17 mouse cellular contexts compared by ENCODE assay signal in the genomic region with DNA sequence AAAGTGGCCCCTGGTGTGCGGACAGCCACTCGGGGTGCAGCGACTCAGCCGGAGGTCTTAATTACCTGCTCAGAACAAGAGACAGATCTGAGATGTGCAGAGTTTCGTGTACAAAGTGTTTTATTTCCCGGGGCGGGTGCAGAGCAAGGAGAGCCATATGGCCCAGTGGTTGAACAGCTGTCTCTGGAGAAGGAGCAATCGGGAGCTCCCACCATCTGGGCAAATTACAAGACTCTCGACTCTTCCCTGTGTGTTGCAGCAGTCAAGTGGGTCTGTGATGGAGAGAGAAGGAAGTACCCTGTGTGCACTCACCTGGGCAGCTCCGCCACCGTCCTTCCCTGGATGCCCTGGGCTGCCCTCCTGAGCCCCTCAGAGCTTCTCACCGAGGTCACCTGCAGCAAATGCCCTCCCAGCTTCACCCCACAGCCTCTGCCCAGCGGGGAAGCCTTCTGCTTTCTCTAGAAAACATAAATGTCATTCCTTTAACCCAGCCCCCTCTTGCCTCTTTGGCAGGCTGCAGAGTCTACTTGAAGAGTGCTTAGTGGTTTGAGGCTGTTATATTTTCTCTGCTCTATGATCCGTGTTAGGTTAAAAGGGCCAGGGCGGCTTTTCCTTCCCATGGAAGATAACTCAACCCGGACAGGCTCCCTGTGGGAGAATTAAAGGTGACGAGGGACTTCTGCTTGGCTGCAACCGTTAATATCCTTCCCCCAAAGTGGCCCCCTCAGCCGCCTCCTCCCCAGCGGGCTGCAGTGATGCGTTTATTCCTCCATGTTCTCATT.
A peak's percentile ranks its signal among the peaks of the same experiment; 100 is the strongest.
DNase-seq lines count a peak whose midpoint lies in the region; ATAC-seq and TF ChIP-seq lines count a peak whose summit lies in the region.
"Had no signal": no experiment of that assay in that cellular context is flagged by ENCODE, and none has a peak within 500 bp of the region (broad histone marks: within the 10 kb centered on the region; RNA-seq: fewer than 3 reads in every experiment).

No protein-coding gene starts in this region.

- TF ChIP-seq POLR2A in lung, adult 2 months (IDR thresholded peaks at IDR 0.05; ENCODE audit: borderline replicate concordance, extremely low read depth, low read depth, low read length): no peak

- peak; percentile 83 for DNase-seq in kidney, postnatal 0 days (ENCODE audit: low spot score)
- no peak for DNase-seq in kidney, postnatal 36 days
- DNase-seq in right cerebral cortex, adult 18-20 months: peak; percentile 9
- DNase-seq in right cerebral cortex, postnatal 25 days: no peak
- DNase-seq in lung, adult 2 months: no peak
- DNase-seq in urinary bladder, adult 2 months (ENCODE audit: low spot score): no peak
- DNase-seq: adrenal gland, postnatal 36 days; cerebellum, adult 11 months; cerebellum, postnatal 36 days; gastrocnemius, postnatal 10 days; heart, postnatal 10 days; lung, postnatal 36 days; thymus, postnatal 4 days had no signal

- no peak for ATAC-seq in forebrain, embryonic 13.5 days
- ATAC-seq in forebrain, embryonic 15.5 days (replicated peaks): no peak
- ATAC-seq in kidney, postnatal 0 days (replicated peaks; ENCODE audit: low FRiP score, low read depth): peak; percentile 21; the same call in 1 of the 2 replicates

- H3K9ac ChIP-seq in forebrain, embryonic 13.5 days: no peak overlapping the region
- H3K9ac ChIP-seq in forebrain, embryonic 15.5 days (replicated peaks): no peak overlapping the region
- no peak overlapping the region for H3K9ac ChIP-seq in kidney, postnatal 0 days (ENCODE audit: low read depth, low read length)
- H3K9ac ChIP-seq: embryonic facial prominence, embryonic 13.5 days; midbrain, embryonic 12.5 days had no signal

- H3K27me3 ChIP-seq in forebrain, embryonic 13.5 days: no peaks in the 10 kb centered on the region
- H3K27me3 ChIP-seq in forebrain, embryonic 15.5 days: no peaks in the 10 kb centered on the region
- no peaks in the 10 kb centered on the region for H3K27me3 ChIP-seq in kidney, postnatal 0 days (ENCODE audit: insufficient read depth, low read length)
- H3K27me3 ChIP-seq: embryonic facial prominence, embryonic 13.5 days had no signal

- no peak overlapping the region for H3K4me2 ChIP-seq in forebrain, embryonic 13.5 days
- no peak overlapping the region for H3K4me2 ChIP-seq in forebrain, embryonic 15.5 days (replicated peaks)
- H3K4me2 ChIP-seq in kidney, postnatal 0 days (ENCODE audit: low read length): no peak overlapping the region; the same call in 1 of the 2 replicates
- H3K4me2 ChIP-seq: embryonic facial prominence, embryonic 13.5 days; midbrain, embryonic 12.5 days had no signal

- peaks cover 27% of the 10 kb centered on the region for H3K4me1 ChIP-seq in forebrain, embryonic 13.5 days
- H3K4me1 ChIP-seq in forebrain, embryonic 15.5 days: peaks cover 7% of the 10 kb centered on the region
- 0 out of 2 replicates have a peak, but pooled peaks cover 10% of the 10 kb centered on the region for H3K4me1 ChIP-seq in kidney, postnatal 0 days (replicated peaks; ENCODE audit: insufficient read depth, low read length)
- H3K4me1 ChIP-seq in lung, adult 2 months (ENCODE audit: control insufficient read depth, insufficient read depth, low read length): no peaks in the 10 kb centered on the region

- 53% methylated on average over 21 of the region's 21 CpGs for WGBS in forebrain, embryonic 13.5 days
- WGBS in forebrain, embryonic 15.5 days: 56% methylated on average over 21 of the region's 21 CpGs
- 15% methylated on average over 21 of the region's 21 CpGs for WGBS in kidney, postnatal 0 days
- WGBS in lung, adult 2 months: 56% methylated on average over 21 of the region's 21 CpGs

- 0 out of 2 replicates have a peak overlapping the region, but pooled peaks have one; percentile 46 for H3K27ac ChIP-seq in forebrain, embryonic 13.5 days
- no peak overlapping the region for H3K27ac ChIP-seq in forebrain, embryonic 15.5 days (replicated peaks)
- H3K27ac ChIP-seq in kidney, postnatal 0 days: no peak overlapping the region
- H3K27ac ChIP-seq: embryonic facial prominence, embryonic 13.5 days; midbrain, embryonic 12.5 days had no signal

- no peak overlapping the region for H3K4me3 ChIP-seq in forebrain, embryonic 13.5 days
- no peak overlapping the region for H3K4me3 ChIP-seq in forebrain, embryonic 15.5 days
- H3K4me3 ChIP-seq in kidney, postnatal 0 days (replicated peaks; ENCODE audit: low read depth, low read length): no peak overlapping the region
- no peak overlapping the region for H3K4me3 ChIP-seq in lung, adult 2 months (replicated peaks; ENCODE audit: extremely low read depth, low read depth, low read length)
- H3K4me3 ChIP-seq: embryonic facial prominence, embryonic 13.5 days; midbrain, embryonic 12.5 days had no signal

- no peaks in the 10 kb centered on the region for H3K9me3 ChIP-seq in forebrain, embryonic 13.5 days (replicated peaks)
- H3K9me3 ChIP-seq in forebrain, embryonic 15.5 days: no peaks in the 10 kb centered on the region
- no peaks in the 10 kb centered on the region for H3K9me3 ChIP-seq in kidney, postnatal 0 days (replicated peaks; ENCODE audit: low read length)
- H3K9me3 ChIP-seq: embryonic facial prominence, embryonic 13.5 days; midbrain, embryonic 12.5 days had no signal

- no peaks in the 10 kb centered on the region for H3K36me3 ChIP-seq in forebrain, embryonic 13.5 days (ENCODE audit: poor library complexity, severe bottlenecking)
- no peaks in the 10 kb centered on the region for H3K36me3 ChIP-seq in forebrain, embryonic 15.5 days
- H3K36me3 ChIP-seq in kidney, postnatal 0 days (ENCODE audit: insufficient read depth, low read length): no peaks in the 10 kb centered on the region
- H3K36me3 ChIP-seq: embryonic facial prominence, embryonic 13.5 days; midbrain, embryonic 12.5 days had no signal

- no peak for TF ChIP-seq CTCF in kidney, postnatal 0 days (IDR thresholded peaks at IDR 0.05; ENCODE audit: low read depth)
- no peak for TF ChIP-seq CTCF in lung, adult 2 months (IDR thresholded peaks at IDR 0.05; ENCODE audit: insufficient read depth, low read length)

Comparison
In these comparisons a context has a peak if more than half of its experiments do, and no peak if none do; other contexts are left out.
1. DNase-seq: peak in kidney, postnatal 0 days (single experiment) and right cerebral cortex, adult 18-20 months (single experiment); none in kidney, postnatal 36 days (0 of 2), right cerebral cortex, postnatal 25 days (single experiment), lung, adult 2 months (single experiment) and urinary bladder, adult 2 months (single experiment).